Mouse (Mus musculus) gastrocnemius, postnatal 36 days (tissue): ENCODE measurements around the gene Sh3gl2. TPM values are rescaled to one million over a fixed set of nuclear protein-coding genes. Genes with fewer than 3 reads are reported as not detected.

ENCODE experiments used
- DNase-seq, 2 experiments: peaks; one replicate each; pipeline ENCODE4 v3.0.0; 2022
- intact Hi-C: fragments of 180-260 bp; cut with DNase I; formaldehyde crosslinking; loops from one replicate; pipeline ENCODE4 v1.15.1; 2025
- total RNA-seq, 2 experiments: library from RNA; stranded (reverse); gene quantifications; 2 replicates each; pipeline ENCODE4 v1.2.3; 2021

The Sh3gl2 gene
- total RNA-seq, 2 experiments from 2014 or later, result 0.77 to 0.81 TPM

- intact Hi-C loops, result no loop called here
- DNase-seq, result no peak
These were observed 23.0 kb downstream of the Sh3gl2 start for GRCm38 (mm10) chr4:85227664-85228588.

GRCm38 (mm10) chr4:85228589-85228948, 23.6 kb downstream of the Sh3gl2 start:
- intact Hi-C loops, result no loop called here
- DNase-seq, result no peak

- no peak for DNase-seq
- intact Hi-C loops, result no loop called here
These were observed 27.8 kb downstream of the Sh3gl2 start for GRCm38 (mm10) chr4:85232386-85233381.

DNA sequence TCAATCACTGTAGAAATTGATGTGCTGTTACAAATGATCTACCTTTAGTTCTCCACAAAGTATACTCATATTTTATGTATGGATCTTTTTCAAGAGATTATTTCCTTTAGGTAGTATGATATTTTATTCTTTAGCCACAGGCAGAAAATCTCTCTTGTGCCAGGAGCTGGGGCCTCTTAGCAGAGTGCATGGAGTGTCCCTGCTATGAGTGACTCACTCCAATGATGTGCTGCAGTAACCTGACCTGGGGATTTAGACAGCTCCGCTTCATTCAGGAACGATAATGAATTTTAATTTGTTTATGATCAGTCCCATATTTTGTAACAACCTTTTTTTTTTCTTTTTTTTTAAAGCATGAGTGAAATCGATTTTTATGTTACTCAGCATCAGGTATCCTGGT, 36.7 kb downstream of the Sh3gl2 start:
- intact Hi-C loops, result no loop called here
- no peak for DNase-seq

DNA sequence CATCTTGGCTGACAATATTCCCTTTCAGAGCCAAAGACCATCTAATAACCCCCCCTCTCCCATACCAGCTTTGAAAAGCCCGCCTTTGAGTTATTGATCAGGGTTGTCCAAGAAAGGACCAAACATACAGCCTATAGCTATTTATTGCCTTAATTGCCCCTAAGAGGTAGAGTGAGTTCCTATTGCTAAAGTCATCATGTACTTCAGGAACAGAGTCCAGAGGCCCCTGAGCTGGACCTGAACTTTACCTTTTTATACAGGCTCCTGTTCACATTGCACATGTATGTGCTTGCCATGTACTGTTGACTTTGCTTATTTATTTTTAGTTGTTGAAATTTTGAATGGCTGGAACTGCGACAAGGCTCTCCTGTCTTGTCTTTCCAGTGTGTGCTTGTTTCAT, 37.6 kb downstream of the Sh3gl2 start:
- intact Hi-C loops, result no loop called here

GRCm38 (mm10) chr4:85248673-85249072, 43.7 kb downstream of the Sh3gl2 start:
- no peak for DNase-seq
- intact Hi-C loops, result no loop called here

More for the DNA sequence above, 37.6 kb downstream of the Sh3gl2 start:
- DNase-seq, result no peak

DNA sequence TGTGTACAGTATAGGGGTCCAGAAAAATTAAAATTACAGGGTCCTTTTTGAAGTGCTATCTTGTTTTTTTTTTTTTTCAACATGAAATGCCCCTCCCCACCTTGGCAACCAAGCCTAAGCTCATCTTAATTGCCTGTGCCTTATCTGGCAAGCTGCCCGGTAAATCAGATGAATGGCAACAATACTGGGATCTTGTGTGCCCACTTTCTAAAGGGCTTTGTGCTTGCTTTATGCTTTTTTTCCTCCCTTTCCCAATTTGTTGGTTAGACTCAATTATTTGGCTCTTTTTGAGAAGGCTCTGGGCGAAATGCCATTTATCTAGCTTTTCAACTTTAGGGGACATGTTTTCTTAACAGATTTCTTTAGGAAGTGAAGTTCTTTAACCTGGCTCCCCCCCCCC, 45.3 kb downstream of the Sh3gl2 start:
- DNase-seq, result no peak
- intact Hi-C loops, result no loop called here

- intact Hi-C loops, result no loop called here
- no peak for DNase-seq
These were observed 45.9 kb downstream of the Sh3gl2 start for GRCm38 (mm10) chr4:85250786-85251185.

DNA sequence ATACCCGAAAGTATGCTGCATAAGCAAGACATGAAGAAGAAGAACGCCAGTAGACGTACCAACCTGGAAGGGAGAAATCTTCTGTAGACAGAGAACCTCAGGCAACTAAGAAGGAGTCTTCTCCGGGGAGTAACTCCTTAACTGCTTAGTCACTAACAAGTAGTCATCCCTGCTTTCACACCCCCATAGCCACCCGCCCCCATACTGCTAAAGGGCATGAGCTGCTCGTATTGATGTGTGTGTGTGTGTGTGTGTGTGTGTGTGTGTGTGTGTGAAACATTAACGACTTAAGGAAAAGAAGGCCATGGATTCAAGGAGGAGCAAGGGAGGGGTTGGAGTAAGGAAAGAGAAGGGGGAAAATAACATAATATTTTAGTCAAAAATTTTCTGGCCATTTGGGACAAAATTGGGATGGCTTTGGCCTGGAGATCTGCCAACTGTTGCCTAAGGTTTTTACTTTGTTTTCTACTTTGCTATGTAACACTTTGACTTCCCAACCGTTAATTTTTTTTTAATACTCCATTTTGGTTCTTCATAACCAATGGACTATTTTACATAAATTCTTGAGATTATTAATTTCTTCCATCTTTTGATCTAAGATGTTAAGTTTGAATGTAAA, 51.0 kb downstream of the Sh3gl2 start:
- intact Hi-C loops, result no loop called here

GRCm38 (mm10) chr4:85256461-85257202, 51.7 kb downstream of the Sh3gl2 start:
- DNase-seq, result no peak
- intact Hi-C loops, result no loop called here

More for the DNA sequence above, 51.0 kb downstream of the Sh3gl2 start:
- DNase-seq, result no peak

DNA sequence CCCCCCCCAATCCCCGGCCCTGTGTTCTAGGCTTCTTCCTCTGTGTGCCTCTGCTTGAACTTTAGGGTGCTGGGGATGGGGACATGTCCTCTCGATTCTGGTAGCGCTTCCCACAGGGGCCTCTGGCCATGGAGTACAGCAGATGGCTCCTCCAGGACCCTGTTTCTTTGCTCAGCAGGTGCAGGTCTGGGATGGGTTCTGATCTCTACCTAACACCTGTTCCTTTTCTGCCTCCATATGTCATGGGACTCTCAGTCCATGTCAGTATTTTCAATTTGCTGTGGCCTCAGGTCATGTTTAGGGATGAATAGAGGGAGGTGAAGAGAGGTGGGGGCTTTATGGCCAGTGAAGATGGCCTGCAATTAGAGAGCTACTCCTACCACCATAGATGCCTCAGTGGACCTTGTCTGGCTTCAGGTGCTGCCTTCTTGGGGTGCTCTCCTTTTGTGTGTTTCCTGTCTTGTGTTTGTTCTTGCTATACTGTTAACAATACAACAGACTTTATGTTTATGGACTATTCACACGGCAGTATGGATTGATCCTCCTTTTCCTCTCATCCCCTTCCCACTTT, 52.9 kb downstream of the Sh3gl2 start:
- intact Hi-C loops, result no loop called here
- no peak for DNase-seq

DNA sequence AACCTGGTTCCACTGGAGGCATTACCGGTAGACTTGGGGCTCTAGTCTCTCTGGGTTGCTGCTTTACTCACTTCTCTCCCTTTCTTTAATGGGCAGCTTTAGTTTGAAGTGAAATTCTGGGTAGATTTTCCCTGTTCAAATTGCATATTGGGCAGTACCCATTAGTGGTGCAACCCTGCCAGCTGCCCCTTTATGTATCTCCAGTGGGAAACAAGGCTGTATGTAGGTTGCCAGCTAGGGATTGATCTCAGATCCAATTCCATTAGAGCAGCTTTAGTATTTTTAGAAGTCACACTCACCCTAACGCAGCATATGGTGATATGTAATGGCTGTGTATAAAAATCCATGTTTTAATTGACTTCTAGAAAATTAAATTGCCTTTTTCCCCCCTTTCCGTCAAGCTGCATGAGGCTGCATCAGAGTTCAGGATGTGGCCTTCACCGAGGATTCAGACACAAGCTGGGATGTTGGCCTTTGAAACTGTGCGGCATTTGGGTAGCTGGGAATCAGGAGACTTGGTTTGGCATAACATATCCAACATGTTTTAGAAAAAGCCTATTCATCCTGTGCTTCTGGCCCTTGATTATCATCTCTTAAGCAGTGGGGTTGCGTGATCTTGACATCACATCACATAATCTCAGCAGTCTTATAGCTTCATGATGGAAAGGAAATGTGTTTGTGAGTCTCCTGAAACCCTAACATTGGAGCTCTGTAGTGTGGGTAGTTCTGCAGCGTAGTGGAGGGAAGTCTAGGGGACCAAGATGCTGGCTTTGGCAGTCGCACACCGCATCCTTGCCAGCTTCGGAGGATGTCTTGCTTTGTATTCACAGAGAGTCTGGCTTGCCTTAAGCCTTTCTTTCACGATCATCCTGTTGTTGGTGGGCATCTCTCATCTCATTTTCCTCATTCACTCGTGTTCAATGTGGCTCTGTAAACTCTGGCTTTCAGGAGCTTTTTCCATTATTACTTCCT, 56.0 kb downstream of the Sh3gl2 start:
- intact Hi-C loops, result no loop called here
- no peak for DNase-seq

DNA sequence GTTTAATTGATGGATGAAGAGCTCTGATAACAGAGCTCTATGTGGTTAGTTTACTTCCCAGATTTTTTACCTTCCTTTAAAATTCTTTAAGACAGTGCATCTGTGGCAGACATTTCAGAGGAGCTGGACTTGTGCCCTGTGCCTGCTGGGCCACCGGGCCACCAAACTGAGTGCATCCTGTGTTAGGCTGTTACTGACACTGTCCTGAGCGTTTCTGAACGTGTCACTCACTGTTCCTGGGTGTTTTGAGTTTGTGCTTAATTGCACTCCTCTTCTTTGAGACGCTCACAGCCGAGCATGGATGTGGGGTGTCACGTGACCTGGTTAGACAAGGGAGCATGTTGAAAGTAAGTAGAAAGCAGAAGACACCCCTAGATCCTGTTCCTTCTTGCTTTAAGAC, 57.2 kb downstream of the Sh3gl2 start:
- DNase-seq, result no peak
- intact Hi-C loops, result no loop called here

GRCm38 (mm10) chr4:85262606-85263005, 57.7 kb downstream of the Sh3gl2 start:
- DNase-seq, result no peak
- intact Hi-C loops, result no loop called here

- DNase-seq, result no peak
These were observed 62.5 kb downstream of the Sh3gl2 start for GRCm38 (mm10) chr4:85267456-85267855.

DNA sequence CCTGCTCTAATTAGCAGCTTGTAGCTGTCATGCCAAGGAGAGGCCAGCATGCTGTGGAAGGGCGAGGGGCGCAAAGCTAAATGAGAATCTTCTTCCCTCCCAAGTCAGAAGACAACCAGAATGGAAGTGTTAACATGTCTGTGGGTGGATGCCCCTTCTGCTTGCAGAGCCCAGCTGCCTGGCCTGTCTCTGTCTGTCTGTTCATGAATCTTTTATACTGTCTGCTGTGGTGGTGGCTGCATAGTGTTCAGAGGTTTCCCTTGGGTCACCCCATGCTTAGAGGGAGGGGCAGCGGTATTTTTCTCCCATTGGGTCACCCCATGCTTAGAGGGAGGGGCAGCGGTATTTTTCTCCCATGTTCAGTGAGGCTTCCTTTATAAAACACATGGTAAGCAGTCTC, 68.0 kb downstream of the Sh3gl2 start:
- DNase-seq, result no peak
- intact Hi-C loops, result no loop called here

More at GRCm38 (mm10) chr4:85267456-85267855, 62.5 kb downstream of the Sh3gl2 start:
- intact Hi-C loops, result no loop called here

DNA sequence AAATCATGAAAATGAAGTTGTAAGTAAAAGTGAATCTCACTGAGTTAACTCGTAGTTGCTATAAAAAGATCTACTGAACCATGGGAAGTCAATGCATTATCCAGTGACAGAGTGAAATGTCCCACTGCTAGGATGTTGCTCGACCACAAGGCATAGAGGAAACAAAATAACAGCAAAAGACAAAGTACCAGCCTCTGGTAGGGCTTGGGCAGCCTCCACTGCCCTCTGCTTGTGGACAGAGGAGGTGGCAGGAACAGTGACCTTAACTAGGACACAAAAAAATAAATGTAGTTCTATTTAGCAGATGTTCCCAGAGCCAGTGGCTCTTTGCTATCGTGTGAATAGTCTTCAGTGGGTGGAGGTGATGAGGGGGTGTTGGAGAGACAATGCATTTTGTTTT, 68.5 kb downstream of the Sh3gl2 start:
- intact Hi-C loops, result no loop called here
- no peak for DNase-seq

DNA sequence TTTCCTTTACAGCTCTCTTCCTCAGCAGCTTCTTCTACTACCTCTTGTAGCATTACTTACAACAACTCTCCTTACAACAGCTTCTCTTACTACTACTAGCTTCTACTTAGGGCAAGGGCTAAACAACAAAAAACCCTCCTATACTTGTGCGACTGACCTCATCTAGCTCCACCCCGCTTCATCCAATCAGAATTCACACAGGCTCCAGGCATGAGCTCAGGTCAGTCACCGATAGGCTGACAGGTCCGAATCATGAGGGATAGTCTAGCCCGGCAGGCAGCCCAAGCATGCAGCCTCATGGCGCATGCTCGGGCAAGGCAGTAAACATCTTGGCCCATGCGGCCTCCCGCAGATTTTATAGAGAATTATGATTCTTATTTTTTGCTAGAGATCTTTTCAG, 78.2 kb downstream of the Sh3gl2 start:
- DNase-seq, result no peak
- intact Hi-C loops, result no loop called here

- no peak for DNase-seq
- intact Hi-C loops, result no loop called here
These were observed 85.1 kb downstream of the Sh3gl2 start for GRCm38 (mm10) chr4:85289990-85290389.
